Mouse (Mus musculus) neutrophil, adult 5-6 weeks (primary cell): ENCODE measurements around the gene Zfp967. TPM values are rescaled to one million over a fixed set of nuclear protein-coding genes. Genes with fewer than 3 reads are reported as not detected.
"Not testable (repeated sequence)": the region's sequence is repeated elsewhere in the genome, so short reads cannot be mapped to it uniquely, and the experiment has no call there.

ENCODE experiments used
- ATAC-seq: fragments of 151-379, 151-347 bp; 2 replicates; pipeline ENCODE4 v1.8.0; 2017; ENCODE audit warnings: mild to moderate bottlenecking, moderate TSS enrichment; ENCODE audit not compliant: insufficient number of reproducible peaks, poor library complexity, low FRiP score, severe bottlenecking; ENCODE audit errors: extremely low read depth
- total RNA-seq: library from RNA; stranded (forward); fragments of 200-1000 nt; gene quantifications from 2 replicates; pipeline ENCODE4 v1.2.3, GENCODE M21; 2017

The Zfp967 gene
- not detected in 2 replicates for total RNA-seq

DNA sequence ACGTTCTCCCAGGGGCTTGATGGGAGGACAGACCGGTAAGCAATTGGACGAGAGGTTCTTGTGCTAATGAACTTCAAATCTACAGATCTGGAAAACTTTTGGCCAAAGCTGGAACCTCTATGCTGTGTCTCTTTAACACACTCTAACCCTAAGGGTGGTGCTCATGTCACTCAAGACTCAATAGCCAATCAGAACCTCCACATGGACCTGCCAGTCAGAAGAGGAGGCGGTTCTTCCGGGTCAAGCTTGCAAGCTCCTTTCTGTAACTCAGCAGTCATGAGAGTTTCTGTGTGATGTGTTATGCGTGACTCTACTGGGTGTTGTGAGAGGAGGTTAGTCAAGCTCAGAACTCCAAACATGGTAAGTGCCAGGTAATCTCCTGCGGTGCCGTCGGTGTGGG, at the start of gene Zfp967:
Zfp967 (plus strand) TSS at position 301 of the 400 bp plus-strand sequence.
- ATAC-seq: not testable (repeated sequence)

DNA sequence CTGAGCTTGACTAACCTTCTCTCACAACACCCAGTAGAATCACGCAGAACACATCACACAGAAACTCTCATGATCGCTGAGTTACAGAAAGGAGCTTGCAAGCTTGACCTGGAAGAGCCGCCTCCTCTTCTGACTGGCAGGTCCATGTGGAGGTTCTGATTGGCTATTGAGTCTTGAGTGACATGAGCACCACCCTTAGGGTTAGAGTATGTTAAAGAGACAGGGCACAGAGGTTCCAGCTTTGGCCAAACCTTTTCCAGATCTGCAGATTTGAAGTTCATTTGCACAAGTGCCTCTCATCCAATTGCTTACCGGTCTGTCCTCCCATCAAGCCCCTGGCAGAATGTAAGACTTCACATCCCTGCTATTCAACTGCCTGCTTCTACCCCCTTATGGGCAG, 34.2 kb upstream of the Zfp967 start, which contains the start of gene Gm14434:
Gm14434 (minus strand) TSS at position 101 of the 400 bp plus-strand sequence.
- not testable (repeated sequence) for ATAC-seq

Other genes with a start within 250 kb of the Zfp967 start
- gene Gm11009, start 201.6 kb upstream of the Zfp967 start, total RNA-seq: not detected in 2 replicates
- 1.2 and 3.4 TPM in 2 replicates for gene Gm14435, start 97.5 kb upstream of the Zfp967 start, total RNA-seq
- gene Gm14434, start 34.3 kb upstream of the Zfp967 start, total RNA-seq: 5.2 TPM in 1 of 2 replicates, not detected in the other
- gene Gm14308, start 115.3 kb downstream of the Zfp967 start, total RNA-seq: 1.7 and 9.6 TPM in 2 replicates
- 16.3 and 17.9 TPM in 2 replicates for gene Zfp973, start 149.5 kb downstream of the Zfp967 start, total RNA-seq
- 5.0 and 10.8 TPM in 2 replicates for gene Gm14305, start 187.3 kb downstream of the Zfp967 start, total RNA-seq